Mouse (Mus musculus): ENCODE measurements around the gene Spaca3. TPM values are rescaled to one million over a fixed set of nuclear protein-coding genes. Genes with fewer than 3 reads are reported as not detected.

The Spaca3 gene
- polyA plus RNA-seq, 1 experiment: not detected

DNA sequence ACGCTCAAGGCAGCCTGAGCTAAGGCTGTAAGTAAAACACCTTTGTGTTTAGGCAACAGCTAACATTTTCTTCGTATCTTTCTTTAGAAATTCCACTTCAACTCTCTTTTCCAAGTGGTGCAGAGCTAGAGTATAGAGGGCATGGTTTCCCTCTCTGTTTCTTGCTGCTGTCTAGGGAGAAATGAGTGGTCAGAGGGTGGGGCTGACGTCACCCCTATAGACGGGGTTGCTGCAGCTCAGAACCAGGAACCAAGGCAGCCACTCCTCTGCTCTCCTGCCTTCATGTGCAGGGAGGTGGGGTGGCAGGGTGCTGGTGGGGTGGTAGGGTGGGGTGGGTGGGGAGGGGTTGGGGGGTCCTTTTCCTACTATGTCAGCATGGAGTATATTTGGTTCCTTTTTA lies 22.3 kb upstream of the Spaca3 start:
- Histone ChIP-seq H3K4me3 (ENCODE audit: insufficient read depth, poor library complexity, severe bottlenecking) (no peak overlapping the region), H3K36me3 (ENCODE audit: control insufficient read depth, insufficient read depth) (no peaks in the 10 kb centered on the region), H3K79me2 (ENCODE audit: control insufficient read depth, insufficient read depth) (no peaks in the 10 kb centered on the region), H3K79me3 (ENCODE audit: low read depth) (no peaks in the 10 kb centered on the region), H3K27me3 (ENCODE audit: control insufficient read depth, insufficient read depth, insufficient read length) (peaks cover 23% of the 10 kb centered on the region), H3ac (ENCODE audit: control insufficient read depth, insufficient read length, low read depth) (no peak overlapping the region)
- TF ChIP-seq FOSL1 (IDR thresholded peaks at IDR 0.05; ENCODE audit: insufficient read depth, low read length, poor library complexity, severe bottlenecking) (no peak), USF1 (IDR thresholded peaks at IDR 0.05; ENCODE audit: low read depth) (no peak), CTCF (IDR thresholded peaks at IDR 0.05; ENCODE audit: control insufficient read depth, insufficient read depth, insufficient read length) (no peak), CEBPB (IDR thresholded peaks at IDR 0.05; ENCODE audit: low read depth) (no peak), MYOD1 (IDR thresholded peaks at IDR 0.05; ENCODE audit: control insufficient read depth, insufficient read length, low read depth) (no peak), MYOG (IDR thresholded peaks at IDR 0.05; ENCODE audit: control insufficient read depth, extremely low read depth, insufficient read length) (no peak), MAX (IDR thresholded peaks at IDR 0.05) (no peak)

DNA sequence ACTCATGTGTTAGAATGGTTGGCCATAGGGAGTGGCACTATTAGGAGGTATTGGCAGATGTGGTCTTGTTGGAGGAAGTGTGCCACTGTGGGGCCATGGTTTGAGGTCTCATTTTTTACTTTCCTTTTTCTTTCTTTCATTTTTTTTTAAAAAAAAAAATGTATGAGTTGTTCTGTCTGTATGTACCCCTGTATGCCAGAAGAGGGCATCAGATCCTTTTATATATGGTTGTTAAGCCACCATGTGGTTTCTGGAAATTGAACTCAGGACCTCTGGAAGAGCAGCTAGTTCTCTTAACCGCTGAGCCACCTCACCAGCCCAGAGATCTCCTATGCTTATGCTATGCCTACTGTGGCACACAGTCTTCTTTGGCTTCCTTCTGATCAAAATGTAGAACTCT lies 19.4 kb upstream of the Spaca3 start:
- H3K36me3 ChIP-seq (ENCODE audit: control insufficient read depth, insufficient read depth): no peaks in the 10 kb centered on the region
- no peak overlapping the region for H3K4me3 ChIP-seq (ENCODE audit: insufficient read depth, poor library complexity, severe bottlenecking)
- H3K79me3 ChIP-seq (ENCODE audit: low read depth): no peaks in the 10 kb centered on the region
- no peak overlapping the region for H3ac ChIP-seq (ENCODE audit: control insufficient read depth, insufficient read length, low read depth)
- H3K27me3 ChIP-seq (ENCODE audit: control insufficient read depth, insufficient read depth, insufficient read length): peaks cover 20% of the 10 kb centered on the region
- no peaks in the 10 kb centered on the region for H3K79me2 ChIP-seq (ENCODE audit: control insufficient read depth, insufficient read depth)
- TF ChIP-seq FOSL1 (IDR thresholded peaks at IDR 0.05; ENCODE audit: insufficient read depth, low read length, poor library complexity, severe bottlenecking): no peak
- no peak for TF ChIP-seq USF1 (IDR thresholded peaks at IDR 0.05; ENCODE audit: low read depth)
- no peak for TF ChIP-seq MYOG (IDR thresholded peaks at IDR 0.05; ENCODE audit: control insufficient read depth, extremely low read depth, insufficient read length)
- TF ChIP-seq CTCF (IDR thresholded peaks at IDR 0.05; ENCODE audit: control insufficient read depth, insufficient read depth, insufficient read length): no peak
- TF ChIP-seq MYOD1 (IDR thresholded peaks at IDR 0.05; ENCODE audit: control insufficient read depth, insufficient read length, low read depth): no peak
- TF ChIP-seq CEBPB (IDR thresholded peaks at IDR 0.05; ENCODE audit: low read depth): no peak
- TF ChIP-seq MAX (IDR thresholded peaks at IDR 0.05): no peak

DNA sequence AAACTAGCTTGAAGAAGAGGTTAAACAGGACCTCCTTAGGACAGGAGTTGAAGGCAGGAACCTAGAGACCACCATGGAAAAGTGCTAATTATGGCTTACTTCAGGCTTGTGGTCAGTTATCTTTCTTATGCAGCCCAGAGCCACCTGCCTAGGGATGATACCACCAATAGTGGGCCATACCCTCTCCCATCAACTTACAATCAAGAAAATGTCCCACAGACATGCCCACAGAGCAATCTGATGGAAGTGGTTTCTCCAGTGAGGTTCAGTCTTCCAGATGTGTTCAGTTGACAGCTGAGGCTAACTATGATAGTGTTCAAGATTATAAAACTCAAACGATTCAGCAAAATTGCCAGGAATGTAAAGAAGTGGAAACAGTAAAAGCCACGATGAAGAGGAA lies 14.7 kb upstream of the Spaca3 start:
- no peaks in the 10 kb centered on the region for H3K79me2 ChIP-seq (ENCODE audit: control insufficient read depth, insufficient read depth)
- H3ac ChIP-seq (ENCODE audit: control insufficient read depth, insufficient read length, low read depth): no peak overlapping the region
- peaks cover 31% of the 10 kb centered on the region for H3K27me3 ChIP-seq (ENCODE audit: control insufficient read depth, insufficient read depth, insufficient read length)
- no peaks in the 10 kb centered on the region for H3K36me3 ChIP-seq (ENCODE audit: control insufficient read depth, insufficient read depth)
- no peak for TF ChIP-seq MYOD1 (IDR thresholded peaks at IDR 0.05; ENCODE audit: control insufficient read depth, insufficient read length, low read depth)
- no peak for TF ChIP-seq FOSL1 (IDR thresholded peaks at IDR 0.05; ENCODE audit: insufficient read depth, low read length, poor library complexity, severe bottlenecking)
- TF ChIP-seq CEBPB (IDR thresholded peaks at IDR 0.05; ENCODE audit: low read depth): no peak
- no peak for TF ChIP-seq CTCF (IDR thresholded peaks at IDR 0.05; ENCODE audit: control insufficient read depth, insufficient read depth, insufficient read length)
- TF ChIP-seq MAX (IDR thresholded peaks at IDR 0.05): no peak
- no peak for TF ChIP-seq MYOG (IDR thresholded peaks at IDR 0.05; ENCODE audit: control insufficient read depth, extremely low read depth, insufficient read length)
- no peak for TF ChIP-seq USF1 (IDR thresholded peaks at IDR 0.05; ENCODE audit: low read depth)
- H3K4me3 ChIP-seq (ENCODE audit: insufficient read depth, poor library complexity, severe bottlenecking): no peak overlapping the region
- no peaks in the 10 kb centered on the region for H3K79me3 ChIP-seq (ENCODE audit: low read depth)

DNA sequence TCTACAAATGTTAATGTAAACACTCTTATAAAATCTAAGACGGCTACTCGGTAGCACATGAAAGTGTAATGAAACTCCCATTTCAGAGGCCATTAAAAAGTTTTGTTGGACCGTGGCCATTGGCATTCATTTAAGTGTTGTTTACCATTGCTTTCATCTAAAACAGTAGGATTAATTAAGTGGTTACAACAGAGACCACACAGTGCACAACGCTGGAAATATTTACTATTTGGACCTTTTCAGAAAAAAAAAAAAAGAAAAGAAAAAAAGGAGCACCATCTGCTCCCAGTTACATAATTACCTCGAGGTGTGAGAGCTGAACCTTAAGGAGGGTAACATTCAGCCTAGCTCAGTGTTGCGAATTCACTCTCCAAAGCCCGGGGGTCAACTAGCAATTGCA lies 12.7 kb upstream of the Spaca3 start:
- no peak for TF ChIP-seq MAX (IDR thresholded peaks at IDR 0.05)
- no peak for TF ChIP-seq CEBPB (IDR thresholded peaks at IDR 0.05; ENCODE audit: low read depth)
- TF ChIP-seq FOSL1 (IDR thresholded peaks at IDR 0.05; ENCODE audit: insufficient read depth, low read length, poor library complexity, severe bottlenecking): no peak
- no peak for TF ChIP-seq CTCF (IDR thresholded peaks at IDR 0.05; ENCODE audit: control insufficient read depth, insufficient read depth, insufficient read length)
- no peak for TF ChIP-seq MYOD1 (IDR thresholded peaks at IDR 0.05; ENCODE audit: control insufficient read depth, insufficient read length, low read depth)
- no peak for TF ChIP-seq MYOG (IDR thresholded peaks at IDR 0.05; ENCODE audit: control insufficient read depth, extremely low read depth, insufficient read length)
- no peak for TF ChIP-seq USF1 (IDR thresholded peaks at IDR 0.05; ENCODE audit: low read depth)
- no peaks in the 10 kb centered on the region for H3K79me3 ChIP-seq (ENCODE audit: low read depth)
- no peaks in the 10 kb centered on the region for H3K36me3 ChIP-seq (ENCODE audit: control insufficient read depth, insufficient read depth)
- no peaks in the 10 kb centered on the region for H3K79me2 ChIP-seq (ENCODE audit: control insufficient read depth, insufficient read depth)
- no peak overlapping the region for H3K4me3 ChIP-seq (ENCODE audit: insufficient read depth, poor library complexity, severe bottlenecking)
- peaks cover 33% of the 10 kb centered on the region for H3K27me3 ChIP-seq (ENCODE audit: control insufficient read depth, insufficient read depth, insufficient read length)
- no peak overlapping the region for H3ac ChIP-seq (ENCODE audit: control insufficient read depth, insufficient read length, low read depth)

DNA sequence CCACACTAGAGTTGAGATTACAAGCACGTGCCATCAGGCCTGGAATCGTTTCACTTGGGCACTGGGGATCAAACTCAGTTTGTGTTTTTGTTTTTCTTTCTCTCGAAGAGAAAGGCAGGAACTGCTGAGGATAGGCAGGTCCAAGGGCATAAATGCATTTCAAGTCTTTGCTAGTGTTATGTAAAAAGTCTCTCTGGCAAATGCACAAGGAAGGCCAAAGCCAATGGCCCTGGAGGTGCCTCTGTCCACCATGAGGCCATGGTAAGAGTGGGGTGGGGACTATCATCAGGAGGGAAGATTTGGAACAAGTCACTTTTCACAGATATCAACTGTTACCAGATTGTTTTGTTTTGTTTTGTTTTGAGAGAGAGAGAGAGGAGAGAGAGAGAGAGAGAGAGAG lies 12.1 kb upstream of the Spaca3 start:
- H3ac ChIP-seq (ENCODE audit: control insufficient read depth, insufficient read length, low read depth): no peak overlapping the region
- H3K79me3 ChIP-seq (ENCODE audit: low read depth): no peaks in the 10 kb centered on the region
- no peaks in the 10 kb centered on the region for H3K79me2 ChIP-seq (ENCODE audit: control insufficient read depth, insufficient read depth)
- TF ChIP-seq CTCF (IDR thresholded peaks at IDR 0.05; ENCODE audit: control insufficient read depth, insufficient read depth, insufficient read length) (no peak), USF1 (IDR thresholded peaks at IDR 0.05; ENCODE audit: low read depth) (no peak), FOSL1 (IDR thresholded peaks at IDR 0.05; ENCODE audit: insufficient read depth, low read length, poor library complexity, severe bottlenecking) (no peak), MYOD1 (IDR thresholded peaks at IDR 0.05; ENCODE audit: control insufficient read depth, insufficient read length, low read depth) (no peak), MAX (IDR thresholded peaks at IDR 0.05) (no peak), MYOG (IDR thresholded peaks at IDR 0.05; ENCODE audit: control insufficient read depth, extremely low read depth, insufficient read length) (no peak), CEBPB (IDR thresholded peaks at IDR 0.05; ENCODE audit: low read depth) (no peak)
- no peaks in the 10 kb centered on the region for H3K36me3 ChIP-seq (ENCODE audit: control insufficient read depth, insufficient read depth)
- H3K4me3 ChIP-seq (ENCODE audit: insufficient read depth, poor library complexity, severe bottlenecking): no peak overlapping the region
- peaks cover 36% of the 10 kb centered on the region for H3K27me3 ChIP-seq (ENCODE audit: control insufficient read depth, insufficient read depth, insufficient read length)

DNA sequence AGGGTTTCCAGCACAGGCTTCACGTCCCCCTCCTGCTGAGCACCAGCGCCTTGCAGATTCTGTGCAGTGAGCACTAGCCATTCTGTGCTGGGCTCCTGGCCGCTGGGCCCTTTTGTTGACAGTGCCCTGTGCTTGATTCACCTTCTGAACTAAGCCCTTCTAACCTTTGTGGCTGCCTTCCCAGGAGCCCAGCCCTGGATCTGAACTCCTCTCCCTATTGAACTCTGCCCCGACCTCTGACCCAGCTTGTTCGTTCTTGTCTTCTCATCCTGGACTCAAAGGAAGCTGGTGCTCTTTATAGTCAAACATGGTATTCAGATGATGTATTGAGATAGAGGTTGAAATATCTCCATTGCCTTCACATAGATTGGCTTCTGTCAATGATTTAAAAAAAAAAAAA lies 10.0 kb upstream of the Spaca3 start:
- TF ChIP-seq FOSL1 (IDR thresholded peaks at IDR 0.05; ENCODE audit: insufficient read depth, low read length, poor library complexity, severe bottlenecking) (no peak), MYOD1 (IDR thresholded peaks at IDR 0.05; ENCODE audit: control insufficient read depth, insufficient read length, low read depth) (no peak), USF1 (IDR thresholded peaks at IDR 0.05; ENCODE audit: low read depth) (no peak), CEBPB (IDR thresholded peaks at IDR 0.05; ENCODE audit: low read depth) (no peak), CTCF (IDR thresholded peaks at IDR 0.05; ENCODE audit: control insufficient read depth, insufficient read depth, insufficient read length) (no peak)
- H3K27me3 ChIP-seq (ENCODE audit: control insufficient read depth, insufficient read depth, insufficient read length): peaks cover 28% of the 10 kb centered on the region
- no peaks in the 10 kb centered on the region for H3K79me2 ChIP-seq (ENCODE audit: control insufficient read depth, insufficient read depth)
- no peak overlapping the region for H3K4me3 ChIP-seq (ENCODE audit: insufficient read depth, poor library complexity, severe bottlenecking)
- no peaks in the 10 kb centered on the region for H3K79me3 ChIP-seq (ENCODE audit: low read depth)
- H3K36me3 ChIP-seq (ENCODE audit: control insufficient read depth, insufficient read depth): no peaks in the 10 kb centered on the region
- no peak overlapping the region for H3ac ChIP-seq (ENCODE audit: control insufficient read depth, insufficient read length, low read depth)
